Mouse (Mus musculus) embryo, embryonic 11 days (tissue): ENCODE results near the gene Lin28b.
"Not testable (repeated sequence)": the region's sequence is repeated elsewhere in the genome, so short reads cannot be mapped to it uniquely, and the experiment has no call there.

Experiments
- DNase-seq: peaks from one replicate; pipeline ENCODE4 v3.0.0-alpha.2; 2015

The Lin28b gene

GRCm38 (mm10) chr10:45410624-45411341 is 75.4 kb downstream of the Lin28b start:
- peak; percentile 74 for DNase-seq

GRCm38 (mm10) chr10:45399702-45400243 is 86.4 kb downstream of the Lin28b start:
- no peak for DNase-seq

- no peak for DNase-seq
Measured at GRCm38 (mm10) chr10:45398211-45398610, 88.0 kb downstream of the Lin28b start.

GRCm38 (mm10) chr10:45382637-45382958 is 103.6 kb downstream of the Lin28b start:
- DNase-seq = no peak

GRCm38 (mm10) chr10:45381937-45382636 is 104.1 kb downstream of the Lin28b start:
- DNase-seq = peak; percentile 44

GRCm38 (mm10) chr10:45378269-45378668 is 107.9 kb downstream of the Lin28b start:
- no peak for DNase-seq

- peak; percentile 79 for DNase-seq
Measured at GRCm38 (mm10) chr10:45372994-45373692, 113.1 kb downstream of the Lin28b start.

- DNase-seq = no peak
Measured at GRCm38 (mm10) chr10:45370545-45370944, 115.7 kb downstream of the Lin28b start.

GRCm38 (mm10) chr10:45369639-45370038 is 116.6 kb downstream of the Lin28b start:
- DNase-seq = no peak

- DNase-seq = no peak
Measured at GRCm38 (mm10) chr10:45366987-45367705, 119.0 kb downstream of the Lin28b start.

- DNase-seq = no peak
Measured at GRCm38 (mm10) chr10:45363396-45363795, 122.8 kb downstream of the Lin28b start.

GRCm38 (mm10) chr10:45356091-45356490 is 130.1 kb downstream of the Lin28b start:
- no peak for DNase-seq

- DNase-seq = not testable (repeated sequence)
Measured at GRCm38 (mm10) chr10:45348143-45348542, 138.1 kb downstream of the Lin28b start.

GRCm38 (mm10) chr10:45345217-45345616 is 141.0 kb downstream of the Lin28b start:
- DNase-seq = peak; percentile 35

- DNase-seq = no peak
Measured at GRCm38 (mm10) chr10:45344381-45344780, 141.8 kb downstream of the Lin28b start.

GRCm38 (mm10) chr10:45339106-45339505 is 147.1 kb downstream of the Lin28b start:
- DNase-seq = no peak

- peak; percentile 82 for DNase-seq
Measured at GRCm38 (mm10) chr10:45335434-45336422, 150.5 kb downstream of the Lin28b start, which contains the start of gene Bves. Gene Bves, plus strand, starts transcription at chr10:45335772.

GRCm38 (mm10) chr10:45334925-45335324 is 151.3 kb downstream of the Lin28b start:
- peak; percentile 9 for DNase-seq

- no peak for DNase-seq
Measured at GRCm38 (mm10) chr10:45328196-45329000, 157.8 kb downstream of the Lin28b start.
